Mouse (Mus musculus) stomach, embryonic 15.5 days (tissue): Measurements from ENCODE around the gene Vps37d. TPM values are rescaled to one million over a fixed set of nuclear protein-coding genes. Genes with fewer than 3 reads are reported as not detected.

ENCODE experiments used
- ATAC-seq: fragments of 200-750 bp; cut with Nextera tagmentation; 2 replicates; pipeline ENCODE4 v1.8.0; 2017; ENCODE audit warnings: low read depth, moderate number of reproducible peaks, moderate TSS enrichment; ENCODE audit not compliant: insufficient read depth, low FRiP score
- H3K27ac ChIP-seq: fragments of 300-500 bp; sonication (generic); 2 replicates; pipeline ENCODE4 v1.5.1; 2015; ENCODE audit warnings: mild to moderate bottlenecking, inconsistent platforms
- H3K27me3 ChIP-seq: fragments of 300-500 bp; sonication (generic); replicated peaks from 2 replicates; pipeline ENCODE4 v1.6.1; 2015; ENCODE audit warnings: inconsistent platforms
- H3K36me3 ChIP-seq: fragments of 300-500 bp; sonication (generic); 2 replicates; pipeline ENCODE4 v1.6.1; 2015; ENCODE audit warnings: inconsistent platforms
- H3K4me1 ChIP-seq: fragments of 300-500 bp; sonication (generic); 2 replicates; pipeline ENCODE4 v1.6.1; 2015; ENCODE audit warnings: inconsistent platforms
- H3K4me2 ChIP-seq: fragments of 300-500 bp; sonication (generic); 2 replicates; pipeline ENCODE4 v1.6.1; 2015; ENCODE audit warnings: mild to moderate bottlenecking, inconsistent platforms
- H3K4me3 ChIP-seq: fragments of 300-500 bp; sonication (generic); replicated peaks from 2 replicates; pipeline ENCODE4 v1.5.1; 2015; ENCODE audit warnings: inconsistent platforms
- H3K9ac ChIP-seq: fragments of 300-500 bp; sonication (generic); 2 replicates; pipeline ENCODE4 v1.6.1; 2015; ENCODE audit warnings: inconsistent platforms
- H3K9me3 ChIP-seq: fragments of 300-500 bp; sonication (generic); 2 replicates; pipeline ENCODE4 v1.6.1; 2016; ENCODE audit warnings: inconsistent platforms
- WGBS: fragments of 180-500 bp; shearing (Covaris S2); methylation state at CpG from one replicate; pipeline ENCODE4 v1.1.7; 2015; 5-methylcytosine and 5-hydroxymethylcytosine counted together
- polyA plus RNA-seq: library from polyadenylated mRNA; unstranded; fragments of >200 nt; fragmentation: Nextera tagmentation; extraction: Ambion mirVana; gene quantifications from 2 replicates; pipeline ENCODE4 v1.2.1, GENCODE M21; 2015

Gene Vps37d
- polyA plus RNA-seq, 1 experiment from 2014 or later, result 7.3 TPM

GRCm38 (mm10) chr5:135044575-135044974 lies 33.5 kb downstream of the Vps37d start:
- 89% methylated on average over 3 of the region's 3 CpGs for WGBS
- Histone ChIP-seq H3K4me1 (0 out of 2 replicates have a peak, but pooled peaks cover 10% of the 10 kb centered on the region), H3K9me3 (no peaks in the 10 kb centered on the region), H3K36me3 (peaks cover 17% of the 10 kb centered on the region), H3K27ac (no peak overlapping the region), H3K4me3 (no peak overlapping the region), H3K9ac (no peak overlapping the region), H3K4me2 (no peak overlapping the region), H3K27me3 (no peaks in the 10 kb centered on the region)
- no peak for ATAC-seq

GRCm38 (mm10) chr5:135042105-135042788 lies 35.8 kb downstream of the Vps37d start:
- no peak overlapping the region for H3K9ac ChIP-seq
- H3K4me3 ChIP-seq, result peak overlapping the region; percentile 8
- peaks cover 25% of the 10 kb centered on the region for H3K36me3 ChIP-seq
- H3K4me2 ChIP-seq, result peak overlapping the region; percentile 36
- WGBS, result 42% methylated on average over 21 of the region's 21 CpGs
- H3K27ac ChIP-seq, result no peak overlapping the region
- peak; percentile 56 for ATAC-seq
- 0 out of 2 replicates have a peak, but pooled peaks cover 10% of the 10 kb centered on the region for H3K4me1 ChIP-seq
- no peaks in the 10 kb centered on the region for H3K27me3 ChIP-seq
- H3K9me3 ChIP-seq, result no peaks in the 10 kb centered on the region

- no peaks in the 10 kb centered on the region for H3K9me3 ChIP-seq
- no peak overlapping the region for H3K9ac ChIP-seq
- no peak overlapping the region for H3K4me3 ChIP-seq
- no peak for ATAC-seq
- 33% methylated on average over 11 of the region's 11 CpGs for WGBS
- H3K4me1 ChIP-seq, result 0 out of 2 replicates have a peak, but pooled peaks cover 10% of the 10 kb centered on the region
- no peaks in the 10 kb centered on the region for H3K27me3 ChIP-seq
- no peak overlapping the region for H3K27ac ChIP-seq
- peaks cover 24% of the 10 kb centered on the region for H3K36me3 ChIP-seq
- H3K4me2 ChIP-seq, result no peak overlapping the region
Observed at GRCm38 (mm10) chr5:135040777-135041176, 37.3 kb downstream of the Vps37d start.

GRCm38 (mm10) chr5:135040059-135040458 lies 38.0 kb downstream of the Vps37d start:
- H3K4me3 ChIP-seq, result no peak overlapping the region
- H3K27me3 ChIP-seq, result no peaks in the 10 kb centered on the region
- no peak for ATAC-seq
- H3K27ac ChIP-seq, result no peak overlapping the region
- H3K4me2 ChIP-seq, result no peak overlapping the region
- H3K4me1 ChIP-seq, result 0 out of 2 replicates have a peak, but pooled peaks cover 10% of the 10 kb centered on the region
- peaks cover 21% of the 10 kb centered on the region for H3K36me3 ChIP-seq
- WGBS, result 54% methylated on average over 6 of the region's 6 CpGs
- no peak overlapping the region; the same call in 1 of the 2 replicates for H3K9ac ChIP-seq
- H3K9me3 ChIP-seq, result no peaks in the 10 kb centered on the region

- H3K4me3 ChIP-seq, result no peak overlapping the region
- H3K9ac ChIP-seq, result no peak overlapping the region
- no peaks in the 10 kb centered on the region for H3K27me3 ChIP-seq
- no peak overlapping the region for H3K4me2 ChIP-seq
- 86% methylated on average over 9 of the region's 9 CpGs for WGBS
- H3K9me3 ChIP-seq, result no peaks in the 10 kb centered on the region
- peaks cover 16% of the 10 kb centered on the region for H3K36me3 ChIP-seq
- ATAC-seq, result no peak
- H3K27ac ChIP-seq, result no peak overlapping the region
- 0 out of 2 replicates have a peak, but pooled peaks cover 10% of the 10 kb centered on the region for H3K4me1 ChIP-seq
Observed at GRCm38 (mm10) chr5:135039541-135039940, 38.5 kb downstream of the Vps37d start.

GRCm38 (mm10) chr5:135037946-135038345 lies 40.1 kb downstream of the Vps37d start:
- no peak overlapping the region for H3K27ac ChIP-seq
- H3K4me2 ChIP-seq, result no peak overlapping the region
- H3K9me3 ChIP-seq, result no peaks in the 10 kb centered on the region
- 95% methylated on average over 3 of the region's 3 CpGs for WGBS
- 0 out of 2 replicates have a peak, but pooled peaks cover 10% of the 10 kb centered on the region for H3K4me1 ChIP-seq
- no peak for ATAC-seq
- H3K9ac ChIP-seq, result no peak overlapping the region
- peaks cover 11% of the 10 kb centered on the region; the same call in 1 of the 2 replicates for H3K36me3 ChIP-seq
- no peak overlapping the region for H3K4me3 ChIP-seq
- H3K27me3 ChIP-seq, result no peaks in the 10 kb centered on the region

GRCm38 (mm10) chr5:135035608-135036359 lies 42.3 kb downstream of the Vps37d start:
- 62% methylated on average over 18 of the region's 18 CpGs for WGBS
- ATAC-seq, result no peak; the same call in 1 of the 2 replicates

GRCm38 (mm10) chr5:135034593-135034992 lies 43.5 kb downstream of the Vps37d start:
- Histone ChIP-seq H3K4me1 (no peaks in the 10 kb centered on the region), H3K9me3 (no peaks in the 10 kb centered on the region), H3K27ac (no peak overlapping the region), H3K27me3 (no peaks in the 10 kb centered on the region), H3K9ac (no peak overlapping the region), H3K4me3 (no peak overlapping the region), H3K36me3 (peaks cover 8% of the 10 kb centered on the region; the same call in 1 of the 2 replicates), H3K4me2 (no peak overlapping the region)
- 98% methylated on average over 2 of the region's 2 CpGs for WGBS
- ATAC-seq, result no peak

More at GRCm38 (mm10) chr5:135035608-135036359, 42.3 kb downstream of the Vps37d start:
- Histone ChIP-seq H3K36me3 (peaks cover 11% of the 10 kb centered on the region; the same call in 1 of the 2 replicates), H3K9ac (no peak overlapping the region), H3K4me1 (0 out of 2 replicates have a peak, but pooled peaks cover 2% of the 10 kb centered on the region), H3K4me3 (no peak overlapping the region), H3K27ac (no peak overlapping the region), H3K4me2 (no peak overlapping the region), H3K9me3 (no peaks in the 10 kb centered on the region), H3K27me3 (no peaks in the 10 kb centered on the region)

- H3K36me3 ChIP-seq, result no peaks in the 10 kb centered on the region
Observed at GRCm38 (mm10) chr5:135032581-135032980, 45.5 kb downstream of the Vps37d start.

GRCm38 (mm10) chr5:135029007-135029854 lies 48.8 kb downstream of the Vps37d start:
- H3K9ac ChIP-seq, result no peak overlapping the region
- H3K4me2 ChIP-seq, result peak overlapping the region; percentile 39
- peak overlapping the region; percentile 58; the same call in 1 of the 2 replicates for H3K27ac ChIP-seq
- no peaks in the 10 kb centered on the region for H3K9me3 ChIP-seq
- H3K27me3 ChIP-seq, result no peaks in the 10 kb centered on the region
- 38% methylated on average over 18 of the region's 18 CpGs for WGBS
- H3K4me3 ChIP-seq, result no peak overlapping the region
- ATAC-seq, result no peak
- H3K36me3 ChIP-seq, result no peaks in the 10 kb centered on the region
- peaks cover 32% of the 10 kb centered on the region for H3K4me1 ChIP-seq

More at GRCm38 (mm10) chr5:135032581-135032980, 45.5 kb downstream of the Vps37d start:
- 93% methylated on average over 5 of the region's 5 CpGs for WGBS
- H3K27ac ChIP-seq, result no peak overlapping the region
- no peak overlapping the region for H3K4me3 ChIP-seq
- no peaks in the 10 kb centered on the region for H3K9me3 ChIP-seq
- peaks cover 12% of the 10 kb centered on the region for H3K4me1 ChIP-seq
- H3K9ac ChIP-seq, result no peak overlapping the region
- H3K4me2 ChIP-seq, result no peak overlapping the region
- ATAC-seq, result no peak
- H3K27me3 ChIP-seq, result no peaks in the 10 kb centered on the region

- ATAC-seq, result no peak
- 9% methylated on average over 7 of the region's 7 CpGs for WGBS
Observed at GRCm38 (mm10) chr5:135025899-135026298, 52.2 kb downstream of the Vps37d start.

More at GRCm38 (mm10) chr5:135025899-135026298, 52.2 kb downstream of the Vps37d start:
- Histone ChIP-seq H3K27ac (no peak overlapping the region), H3K9me3 (no peaks in the 10 kb centered on the region), H3K27me3 (no peaks in the 10 kb centered on the region), H3K36me3 (no peaks in the 10 kb centered on the region), H3K9ac (no peak overlapping the region), H3K4me1 (peaks cover 44% of the 10 kb centered on the region), H3K4me2 (peak overlapping the region; percentile 33), H3K4me3 (no peak overlapping the region)
